Mouse (Mus musculus) brain, embryonic 14.5 days (tissue): ENCODE results near the gene Mob3b.

Experiments
- CTCF ChIP-seq: fragments of 200-500 bp; IDR thresholded peaks from 2 replicates; pipeline ENCODE4 v1.5.1; 2012; ENCODE audit warnings: inconsistent platforms, mild to moderate bottlenecking, moderate library complexity, borderline replicate concordance; ENCODE audit not compliant: insufficient read depth, insufficient read length; ENCODE audit errors: extremely low read depth
- POLR2A ChIP-seq: fragments of 200-500 bp; IDR thresholded peaks from 2 replicates; pipeline ENCODE4 v1.6.1; 2012; ENCODE audit warnings: mild to moderate bottlenecking, inconsistent platforms, borderline replicate concordance; ENCODE audit not compliant: poor library complexity, insufficient read depth, insufficient read length, severe bottlenecking; ENCODE audit errors: extremely low read depth

GRCm38 (mm10) chr4:35040306-35040705 is 117.0 kb downstream of the Mob3b start:
- TF ChIP-seq CTCF (no peak), POLR2A (no peak)
